Comparison of ENCODE assay signal across 8 mouse cellular contexts in genomic region chr3:83701075-83701474, GRCm38 (mm10).
A peak's percentile ranks its signal among the peaks of the same experiment; 100 is the strongest.
DNase-seq lines count a peak whose midpoint lies in the region; ATAC-seq lines count a peak whose summit lies in the region.

No protein-coding gene starts in this region.

- H3K4me1 ChIP-seq in liver, embryonic 12.5 days, result no peaks in the 10 kb centered on the region

- H3K27me3 ChIP-seq in liver, embryonic 12.5 days (replicated peaks), result no peaks in the 10 kb centered on the region

- H3K9me3 ChIP-seq in liver, embryonic 12.5 days (replicated peaks), result no peaks in the 10 kb centered on the region

- no peak overlapping the region for H3K9ac ChIP-seq in liver, embryonic 12.5 days

- H3K4me2 ChIP-seq in liver, embryonic 12.5 days, result no peak overlapping the region

- no peak overlapping the region for H3K27ac ChIP-seq in liver, embryonic 12.5 days

- no peak for ATAC-seq in CD4-positive, CD25-positive, alpha-beta regulatory T cell, adult 4 months
- ATAC-seq in liver, embryonic 12.5 days, result no peak

- H3K4me3 ChIP-seq in liver, embryonic 12.5 days, result no peak overlapping the region

- no peaks in the 10 kb centered on the region for H3K36me3 ChIP-seq in liver, embryonic 12.5 days

- WGBS in liver, embryonic 12.5 days (ENCODE audit: insufficient replicate concordance), result 44% methylated on average over 1 of the region's 1 CpGs

- peak; percentile 48 for DNase-seq in CD4-positive, CD25-positive, alpha-beta regulatory T cell, adult 2 months (ENCODE audit: low read depth, low spot score)
- peak; percentile 16 for DNase-seq in liver
- DNase-seq in adrenal gland, postnatal 25 days, result peak; percentile 67
- DNase-seq in frontal cortex, postnatal 36 days (ENCODE audit: low spot score in 2 of 2), result peak; percentile 19 to 29
- DNase-seq in lung, postnatal 14 days, result peak; percentile 55
- DNase-seq in gastrocnemius, postnatal 25 days, result no peak
